Mouse (Mus musculus): ENCODE measurements around the gene Slc25a14.

Gene Slc25a14

DNA sequence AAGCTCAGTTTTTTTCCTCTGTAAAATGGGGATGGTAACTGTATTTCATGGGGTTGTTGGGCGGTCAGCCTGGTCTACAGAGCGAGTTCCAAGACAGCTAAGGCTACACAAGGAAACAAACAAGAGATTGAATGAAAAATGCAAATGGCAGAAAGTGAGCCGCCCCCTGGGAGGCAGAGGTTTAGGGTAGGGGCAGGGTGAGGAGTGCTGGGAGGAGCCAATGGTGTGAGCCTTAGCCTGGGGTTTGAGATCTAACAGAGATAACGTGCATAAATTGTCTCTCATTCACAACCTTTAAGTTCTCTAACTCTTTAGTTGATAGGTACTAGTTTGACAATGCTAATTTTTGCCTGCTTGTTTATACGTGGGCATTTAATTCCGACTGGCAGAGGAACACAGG, 71.2 kb downstream of the Slc25a14 start:
- H3K4me3 ChIP-seq (replicated peaks; ENCODE audit: low read length) = peak overlapping the region; percentile 87
- H3K9me3 ChIP-seq (ENCODE audit: low read length) = no peaks in the 10 kb centered on the region
- peaks cover 16% of the 10 kb centered on the region for H3K4me1 ChIP-seq (replicated peaks; ENCODE audit: low read depth, low read length)
- H3K27me3 ChIP-seq (ENCODE audit: insufficient read depth, low read length) = no peaks in the 10 kb centered on the region
- no peak for TF ChIP-seq NANOG (IDR thresholded peaks at IDR 0.05; ENCODE audit: borderline replicate concordance, low read length)
- no peak for TF ChIP-seq POU5F1 (IDR thresholded peaks at IDR 0.05; ENCODE audit: borderline replicate concordance, low read length)
- TF ChIP-seq CTCF (conservative IDR thresholded peaks at IDR 0.05; ENCODE audit: low read length) = no peak
- peaks cover 11% of the 10 kb centered on the region for H3K36me3 ChIP-seq (ENCODE audit: insufficient read depth, low read length)

DNA sequence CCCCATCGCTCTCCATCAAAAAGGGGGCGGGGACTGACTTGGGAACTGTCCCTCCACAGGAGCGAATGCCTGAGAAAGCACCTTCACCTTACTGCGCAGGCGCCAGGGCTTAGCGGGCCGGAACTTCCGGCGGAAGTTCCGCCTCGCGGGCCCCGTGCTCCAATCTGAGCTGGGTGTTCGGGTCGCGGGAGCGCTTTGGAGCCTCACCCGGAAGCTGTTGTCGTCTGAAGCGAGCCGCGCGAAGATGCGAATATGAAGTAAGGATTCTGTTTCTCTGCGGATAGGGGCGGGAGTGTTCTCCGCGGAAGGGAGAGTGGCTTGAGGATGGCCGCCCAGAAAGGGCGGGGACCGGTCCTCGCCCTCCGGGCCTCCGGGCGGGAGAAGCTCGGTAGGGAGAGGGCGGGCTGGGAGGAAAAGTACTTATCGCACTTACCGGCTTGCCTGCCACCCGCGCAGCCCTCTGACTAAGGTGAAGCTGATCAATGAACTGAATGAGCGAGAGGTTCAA, 71.7 kb downstream of the Slc25a14 start, which contains the start of gene Rbmx2:
Rbmx2 (plus strand) TSS at position 141 of the 508 bp plus-strand sequence.
- TF ChIP-seq POU5F1 (IDR thresholded peaks at IDR 0.05; ENCODE audit: borderline replicate concordance, low read length) (no peak), NANOG (IDR thresholded peaks at IDR 0.05; ENCODE audit: borderline replicate concordance, low read length) (no peak), CTCF (conservative IDR thresholded peaks at IDR 0.05; ENCODE audit: low read length) (no peak)
- Histone ChIP-seq H3K4me3 (replicated peaks; ENCODE audit: low read length) (peak within 1 kb of the TSS; percentile 87), H3K9me3 (ENCODE audit: low read length) (no peaks in the 10 kb centered on the region), H3K36me3 (ENCODE audit: insufficient read depth, low read length) (peaks cover 11% of the 10 kb centered on the region), H3K4me1 (replicated peaks; ENCODE audit: low read depth, low read length) (peaks cover 16% of the 10 kb centered on the region), H3K27me3 (ENCODE audit: insufficient read depth, low read length) (no peaks in the 10 kb centered on the region)

DNA sequence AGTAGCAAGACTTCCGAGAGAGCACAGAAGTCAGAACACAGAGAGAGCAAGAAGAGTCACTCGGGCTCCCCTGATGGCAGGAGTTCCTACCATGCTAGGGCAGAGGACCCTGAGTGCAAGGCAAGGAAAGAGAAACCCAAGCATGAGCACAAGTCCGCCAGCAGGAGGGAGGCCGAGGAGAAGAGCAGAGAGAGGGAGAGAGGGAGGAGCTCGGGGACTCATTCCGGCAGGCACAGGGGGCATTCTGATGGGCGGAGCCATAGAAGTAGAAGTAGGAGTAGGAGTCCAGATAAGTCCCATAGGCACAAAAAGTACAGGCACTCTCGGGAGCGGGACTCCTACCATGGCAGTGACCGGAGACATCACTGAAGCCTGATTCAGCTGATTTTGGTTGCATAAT, 86.5 kb downstream of the Slc25a14 start:
- Histone ChIP-seq H3K4me3 (replicated peaks; ENCODE audit: low read length) (no peak overlapping the region), H3K36me3 (ENCODE audit: insufficient read depth, low read length) (peaks cover 29% of the 10 kb centered on the region), H3K4me1 (replicated peaks; ENCODE audit: low read depth, low read length) (0 out of 2 replicates have a peak, but pooled peaks cover 4% of the 10 kb centered on the region), H3K27me3 (ENCODE audit: insufficient read depth, low read length) (no peaks in the 10 kb centered on the region), H3K9me3 (ENCODE audit: low read length) (no peaks in the 10 kb centered on the region)
- no peak for TF ChIP-seq POU5F1 (IDR thresholded peaks at IDR 0.05; ENCODE audit: borderline replicate concordance, low read length)
- TF ChIP-seq NANOG (IDR thresholded peaks at IDR 0.05; ENCODE audit: borderline replicate concordance, low read length) = no peak
- TF ChIP-seq CTCF (conservative IDR thresholded peaks at IDR 0.05; ENCODE audit: low read length) = no peak
